Mouse (Mus musculus) limb, embryonic 14.5 days (tissue): ENCODE data around the gene Hecw1. TPM values are rescaled to one million over a fixed set of nuclear protein-coding genes. Genes with fewer than 3 reads are reported as not detected.

ENCODE experiments used
- ATAC-seq: fragments of 200-750 bp; cut with Nextera tagmentation; 2 replicates; pipeline ENCODE4 v1.8.0; 2017; ENCODE audit warnings: low read depth, moderate number of reproducible peaks, moderate TSS enrichment; ENCODE audit not compliant: low FRiP score
- DNase-seq: peaks from one replicate; pipeline ENCODE4 v3.0.0-alpha.2; 2015; ENCODE audit warnings: low spot score
- H3K27ac ChIP-seq: fragments of 300-500 bp; sonication (generic); replicated peaks from 2 replicates; pipeline ENCODE4 v1.5.1; 2014; ENCODE audit warnings: low read depth, mild to moderate bottlenecking, low read length, moderate library complexity, mixed read lengths
- H3K27me3 ChIP-seq: fragments of 300-500 bp; sonication (generic); 2 replicates; pipeline ENCODE4 v1.6.1; 2014; ENCODE audit warnings: low read length, mixed read lengths; ENCODE audit not compliant: control insufficient read depth, insufficient read depth
- H3K36me3 ChIP-seq: fragments of 300-500 bp; sonication (generic); 2 replicates; pipeline ENCODE4 v1.6.1; 2014; ENCODE audit warnings: mild to moderate bottlenecking, low read length, moderate library complexity, mixed read lengths; ENCODE audit not compliant: control insufficient read depth, insufficient read depth
- H3K4me1 ChIP-seq: fragments of 300-500 bp; sonication (generic); 2 replicates; pipeline ENCODE4 v1.6.1; 2014; ENCODE audit warnings: antibody characterized with exemption, low read length, mixed read lengths; ENCODE audit not compliant: control insufficient read depth, insufficient read depth
- H3K4me2 ChIP-seq: fragments of 300-500 bp; sonication (generic); replicated peaks from 2 replicates; pipeline ENCODE4 v1.6.1; 2014; ENCODE audit warnings: low read depth, mild to moderate bottlenecking, low read length, moderate library complexity; ENCODE audit not compliant: severe bottlenecking
- H3K4me3 ChIP-seq: fragments of 300-500 bp; sonication (generic); replicated peaks from 2 replicates; pipeline ENCODE4 v1.5.1; 2014; ENCODE audit warnings: low read length
- H3K9ac ChIP-seq: fragments of 300-500 bp; sonication (generic); 2 replicates; pipeline ENCODE4 v1.6.1; 2014; ENCODE audit warnings: mild to moderate bottlenecking, low read depth, low read length, moderate library complexity; ENCODE audit not compliant: severe bottlenecking
- H3K9me3 ChIP-seq: fragments of 300-500 bp; sonication (generic); 2 replicates; pipeline ENCODE4 v1.6.1; 2016; ENCODE audit warnings: low read length; ENCODE audit not compliant: control insufficient read depth
- POLR2A ChIP-seq: fragments of 200-500 bp; IDR thresholded peaks from 2 replicates; pipeline ENCODE4 v1.8.0; 2012; ENCODE audit warnings: inconsistent platforms, mild to moderate bottlenecking, moderate library complexity, borderline replicate concordance; ENCODE audit not compliant: insufficient read depth, insufficient read length; ENCODE audit errors: extremely low read depth
- WGBS: fragments of 180-500 bp; shearing (Covaris S2); extraction: QIAGEN DNeasy Blood & Tissue Kit; methylation state at CpG from one replicate; pipeline ENCODE4 v1.1.7; 2014; 5-methylcytosine and 5-hydroxymethylcytosine counted together
- polyA plus RNA-seq, 2 experiments: library from polyadenylated mRNA; depleted of rRNA in 1 of 2; stranded (reverse) in 1 of 2; unstranded in 1 of 2; fragments of >200 nt; fragmentation: Nextera tagmentation in 1 of 2; extraction: Ambion mirVana in 1 of 2; gene quantifications; 2 replicates each; pipeline versions ENCODE4 v1.2.1 to v1.2.3; 2012 to 2014

The Hecw1 gene
- polyA plus RNA-seq, 2 experiments = 0.21 to 0.34 TPM

- H3K4me1 ChIP-seq = peaks cover 3% of the 10 kb centered on the region; the same call in 1 of the 2 replicates
- H3K27me3 ChIP-seq = peaks cover 30% of the 10 kb centered on the region; the same call in 1 of the 2 replicates
- H3K4me2 ChIP-seq = peak overlapping the region; percentile 94
- no peaks in the 10 kb centered on the region for H3K36me3 ChIP-seq
- ATAC-seq = 0 out of 2 replicates have a peak, but pooled peaks have one; percentile 8
- no peak overlapping the region for H3K27ac ChIP-seq
- H3K9ac ChIP-seq = no peak overlapping the region
- H3K9me3 ChIP-seq = no peaks in the 10 kb centered on the region
- TF ChIP-seq POLR2A = no peak
- no peak for DNase-seq
- peak overlapping the region; percentile 48 for H3K4me3 ChIP-seq
- 29% methylated on average over 4 of the region's 4 CpGs for WGBS
Observed at GRCm38 (mm10) chr13:14521746-14522127, 1.3 kb downstream of the Hecw1 start.

- Histone ChIP-seq H3K9ac (no peak overlapping the region), H3K4me3 (no peak overlapping the region), H3K9me3 (no peaks in the 10 kb centered on the region), H3K4me2 (no peak overlapping the region), H3K27me3 (peaks cover 30% of the 10 kb centered on the region; the same call in 1 of the 2 replicates), H3K4me1 (peaks cover 3% of the 10 kb centered on the region; the same call in 1 of the 2 replicates), H3K27ac (no peak overlapping the region), H3K36me3 (no peaks in the 10 kb centered on the region)
- WGBS = 82% methylated on average over 3 of the region's 3 CpGs
- no peak for TF ChIP-seq POLR2A
- DNase-seq (no peak), ATAC-seq (no peak)
Observed at GRCm38 (mm10) chr13:14519605-14520004, 3.4 kb downstream of the Hecw1 start.

- Histone ChIP-seq H3K27ac (no peak overlapping the region), H3K9ac (no peak overlapping the region), H3K4me1 (peaks cover under 1% of the 10 kb centered on the region; the same call in 1 of the 2 replicates), H3K4me3 (no peak overlapping the region), H3K9me3 (no peaks in the 10 kb centered on the region), H3K36me3 (no peaks in the 10 kb centered on the region), H3K27me3 (peaks cover 11% of the 10 kb centered on the region; the same call in 1 of the 2 replicates), H3K4me2 (no peak overlapping the region)
- 70% methylated on average over 3 of the region's 3 CpGs for WGBS
- TF ChIP-seq POLR2A = no peak
- DNase-seq (no peak), ATAC-seq (no peak)
Observed at GRCm38 (mm10) chr13:14517478-14517877, 5.5 kb downstream of the Hecw1 start.

- Histone ChIP-seq H3K4me2 (no peak overlapping the region), H3K27me3 (no peaks in the 10 kb centered on the region), H3K27ac (no peak overlapping the region), H3K4me1 (no peaks in the 10 kb centered on the region), H3K9ac (no peak overlapping the region), H3K36me3 (no peaks in the 10 kb centered on the region), H3K9me3 (no peaks in the 10 kb centered on the region), H3K4me3 (no peak overlapping the region)
- ATAC-seq = no peak
- DNase-seq = no peak
- TF ChIP-seq POLR2A = no peak
- WGBS = 70% methylated on average over 2 of the region's 2 CpGs
Observed at GRCm38 (mm10) chr13:14515106-14515505, 7.9 kb downstream of the Hecw1 start.

- Histone ChIP-seq H3K27me3 (no peaks in the 10 kb centered on the region), H3K4me1 (no peaks in the 10 kb centered on the region), H3K9ac (no peak overlapping the region), H3K36me3 (no peaks in the 10 kb centered on the region), H3K4me3 (no peak overlapping the region), H3K4me2 (no peak overlapping the region), H3K9me3 (no peaks in the 10 kb centered on the region), H3K27ac (no peak overlapping the region)
- DNase-seq = no peak
- no peak for TF ChIP-seq POLR2A
- ATAC-seq = no peak
Observed at GRCm38 (mm10) chr13:14513934-14514333, 9.1 kb downstream of the Hecw1 start.

GRCm38 (mm10) chr13:14506765-14507164, 16.3 kb downstream of the Hecw1 start:
- Histone ChIP-seq H3K27ac (no peak overlapping the region), H3K4me3 (no peak overlapping the region), H3K9me3 (no peaks in the 10 kb centered on the region), H3K9ac (no peak overlapping the region), H3K27me3 (no peaks in the 10 kb centered on the region), H3K4me2 (no peak overlapping the region), H3K36me3 (no peaks in the 10 kb centered on the region), H3K4me1 (no peaks in the 10 kb centered on the region)
- ATAC-seq (no peak), DNase-seq (no peak)
- 87% methylated on average over 5 of the region's 5 CpGs for WGBS
- no peak for TF ChIP-seq POLR2A
